Mouse (Mus musculus): Measurements from ENCODE around the gene Cox7a2.

Gene Cox7a2

GRCm38 (mm10) chr9:79759385-79760005 lies at the start of gene Cox7a2:
Cox7a2 (minus strand) TSS chr9:79759878.
- peak; percentile 92 for DNase-seq (ENCODE audit: low spot score)

- DNase-seq (ENCODE audit: low spot score): no peak
These were observed 49.7 kb upstream of the Cox7a2 start for GRCm38 (mm10) chr9:79809411-79809810.

GRCm38 (mm10) chr9:79807178-79807577 lies 47.5 kb upstream of the Cox7a2 start:
- DNase-seq (ENCODE audit: low spot score): no peak

- no peak for DNase-seq (ENCODE audit: low spot score)
These were observed 46.8 kb upstream of the Cox7a2 start for GRCm38 (mm10) chr9:79806317-79807075.

- DNase-seq (ENCODE audit: low spot score): no peak
These were observed 45.7 kb upstream of the Cox7a2 start for GRCm38 (mm10) chr9:79805426-79805825.

- DNase-seq (ENCODE audit: low spot score): no peak
These were observed 36.9 kb upstream of the Cox7a2 start for GRCm38 (mm10) chr9:79796461-79797135.

GRCm38 (mm10) chr9:79795076-79795475 lies 35.4 kb upstream of the Cox7a2 start:
- DNase-seq (ENCODE audit: low spot score): no peak

GRCm38 (mm10) chr9:79792841-79793835 lies 33.5 kb upstream of the Cox7a2 start, which contains the start of gene Tmem30a:
Tmem30a (minus strand) TSS chr9:79793507.
- peak; percentile 95 for DNase-seq (ENCODE audit: low spot score)

- no peak for DNase-seq (ENCODE audit: low spot score)
These were observed 26.1 kb upstream of the Cox7a2 start for GRCm38 (mm10) chr9:79785794-79786085.

- DNase-seq (ENCODE audit: low spot score): no peak
These were observed 25.5 kb upstream of the Cox7a2 start for GRCm38 (mm10) chr9:79784934-79785793.

- DNase-seq (ENCODE audit: low spot score): no peak
These were observed 24.8 kb upstream of the Cox7a2 start for GRCm38 (mm10) chr9:79784439-79784838.

GRCm38 (mm10) chr9:79779354-79779753 lies 19.7 kb upstream of the Cox7a2 start:
- no peak for DNase-seq (ENCODE audit: low spot score)

GRCm38 (mm10) chr9:79766991-79767545 lies 7.4 kb upstream of the Cox7a2 start:
- DNase-seq (ENCODE audit: low spot score): no peak

- DNase-seq (ENCODE audit: low spot score): no peak
These were observed 5.7 kb upstream of the Cox7a2 start for GRCm38 (mm10) chr9:79765329-79765728.

- DNase-seq (ENCODE audit: low spot score): no peak
These were observed 2.8 kb upstream of the Cox7a2 start for GRCm38 (mm10) chr9:79762519-79762918.

- DNase-seq (ENCODE audit: low spot score): no peak
These were observed 398 bp upstream of the Cox7a2 start for GRCm38 (mm10) chr9:79760076-79760475.

- no peak for DNase-seq (ENCODE audit: low spot score)
These were observed 4.4 kb downstream of the Cox7a2 start for GRCm38 (mm10) chr9:79755311-79755710.

- no peak for DNase-seq (ENCODE audit: low spot score)
These were observed 7.8 kb downstream of the Cox7a2 start for GRCm38 (mm10) chr9:79751846-79752245.

- no peak for DNase-seq (ENCODE audit: low spot score)
These were observed 9.0 kb downstream of the Cox7a2 start for GRCm38 (mm10) chr9:79750709-79751108.

GRCm38 (mm10) chr9:79745036-79745435 lies 14.6 kb downstream of the Cox7a2 start:
- DNase-seq (ENCODE audit: low spot score): no peak

- no peak for DNase-seq (ENCODE audit: low spot score)
These were observed 24.1 kb downstream of the Cox7a2 start for GRCm38 (mm10) chr9:79735608-79736007.

Measured in ovary, adult 18-20 months (tissue).